Mouse (Mus musculus) leukemia stem cell, adult 10-12 weeks (primary cell): ENCODE measurements around the gene Dysf. TPM values are rescaled to one million over a fixed set of nuclear protein-coding genes. Genes with fewer than 3 reads are reported as not detected.

Experiments used
- polyA plus RNA-seq: library from polyadenylated mRNA; stranded (reverse); fragments of >175 nt; gene quantifications from 2 replicates; pipeline ENCODE4 v1.2.3, GENCODE M21; 2012; ENCODE audit warnings: low replicate concordance

The Dysf gene
- polyA plus RNA-seq, result 1.5 and 13.9 TPM in 2 replicates

GRCm38 (mm10) chr6:84008363-84009171, at the start of gene Dysf:
Gene Dysf (plus strand): TSS chr6:84008590.

Other genes with a start within 250 kb of the Dysf start
- gene Ankrd53, start 245.9 kb upstream of the Dysf start, polyA plus RNA-seq, result not detected in 2 replicates
- 44.1 and 49.6 TPM in 2 replicates for gene Tex261, start 232.8 kb upstream of the Dysf start, polyA plus RNA-seq
- 2.7 and 2.9 TPM in 2 replicates for gene Nagk, start 213.6 kb upstream of the Dysf start, polyA plus RNA-seq
- 5.0 and 6.2 TPM in 2 replicates for gene Paip2b, start 176.8 kb upstream of the Dysf start, polyA plus RNA-seq
- 5.2 and 6.7 TPM in 2 replicates for gene Zfp638, start 141.5 kb upstream of the Dysf start, polyA plus RNA-seq